Mouse (Mus musculus): Measurements from ENCODE around the gene Kdsr. TPM values are rescaled to one million over a fixed set of nuclear protein-coding genes. Genes with fewer than 3 reads are reported as not detected.
A peak's percentile ranks its signal among the peaks of the same experiment; 100 is the strongest.

The Kdsr gene
- polyA plus RNA-seq, 1 experiment from 2014 or later, result 13.4 TPM

DNA sequence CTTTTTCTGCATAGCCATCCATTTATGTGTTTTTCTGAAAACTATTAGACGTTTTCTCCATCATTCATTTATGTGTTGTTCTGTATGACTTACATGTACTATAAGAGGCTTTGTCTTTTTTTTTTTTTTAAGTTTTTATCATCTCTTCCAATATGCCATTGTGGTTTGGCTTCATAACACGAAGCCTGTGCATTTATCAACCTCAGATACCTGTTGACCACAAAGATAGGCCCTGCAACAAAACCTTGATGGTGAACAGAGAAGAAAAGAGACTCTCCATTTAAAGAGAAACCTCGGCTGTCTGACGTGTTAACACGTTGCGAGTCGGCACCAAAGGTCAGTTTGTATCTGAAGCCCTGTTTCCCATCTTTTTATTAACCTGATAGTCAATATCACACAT is 49.3 kb downstream of the Kdsr start:
- peaks cover 30% of the 10 kb centered on the region for H3K4me1 ChIP-seq (ENCODE audit: control insufficient read depth, insufficient read depth, low read length)
- DNase-seq (ENCODE audit: low spot score) (no peak), ATAC-seq (ENCODE audit: low read depth) (no peak)
- WGBS, result 78% methylated on average over 7 of the region's 7 CpGs
- peak overlapping the region; percentile 40 for H3K4me2 ChIP-seq (ENCODE audit: low read depth, low read length)
- H3K27me3 ChIP-seq (replicated peaks; ENCODE audit: control insufficient read depth, insufficient read depth, low read length), result peaks cover 3% of the 10 kb centered on the region; the same call in 1 of the 2 replicates
- H3K36me3 ChIP-seq (ENCODE audit: control insufficient read depth, insufficient read depth, low read length), result no peaks in the 10 kb centered on the region
- no peak overlapping the region for H3K4me3 ChIP-seq (ENCODE audit: low read depth, low read length)
- no peak overlapping the region for H3K27ac ChIP-seq (replicated peaks; ENCODE audit: low read depth, low read length)
- H3K9me3 ChIP-seq (ENCODE audit: control insufficient read depth, low read length), result no peaks in the 10 kb centered on the region
- no peak overlapping the region for H3K9ac ChIP-seq (ENCODE audit: low read depth, low read length)

DNA sequence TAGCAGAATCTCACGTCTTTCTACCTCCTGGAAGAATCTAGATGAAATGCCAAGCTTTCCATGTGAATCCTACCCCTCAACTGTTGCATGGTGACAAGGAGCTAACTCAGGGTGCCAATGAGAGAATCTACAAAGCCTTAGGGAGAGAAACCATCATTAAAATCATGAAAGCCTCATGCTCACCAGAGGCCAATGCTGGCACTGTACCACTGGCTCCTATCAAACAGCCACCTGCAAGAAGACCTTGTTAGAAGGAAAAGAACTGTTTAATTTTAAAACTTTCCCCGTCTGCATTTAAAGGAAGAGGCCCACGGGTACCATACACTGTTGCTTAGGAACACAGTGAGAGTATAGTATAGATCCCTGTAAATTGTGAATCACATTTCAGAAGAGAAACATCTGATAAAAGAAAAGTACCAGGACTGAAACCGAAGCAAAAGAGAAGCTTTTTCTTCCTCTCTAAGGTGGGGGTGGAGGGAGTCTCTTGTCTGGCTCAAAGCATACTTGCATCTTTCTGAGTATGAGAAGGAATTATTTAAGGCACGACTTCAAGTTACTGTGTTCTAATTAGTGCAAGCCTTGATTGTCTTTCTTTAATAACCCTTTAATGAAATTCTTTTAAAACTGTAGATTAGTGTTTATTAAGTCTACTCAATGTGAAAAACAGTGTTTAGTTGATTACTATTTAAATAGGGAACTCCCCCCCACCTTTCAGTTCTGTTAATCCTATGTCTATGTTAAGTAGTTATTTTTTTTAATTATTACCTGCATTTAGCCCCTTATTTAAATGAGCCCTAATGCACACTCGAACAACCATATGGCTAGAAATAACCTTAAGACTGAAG is 52.3 kb downstream of the Kdsr start:
- Histone ChIP-seq H3K27ac (replicated peaks; ENCODE audit: low read depth, low read length) (no peak overlapping the region), H3K27me3 (replicated peaks; ENCODE audit: control insufficient read depth, insufficient read depth, low read length) (no peaks in the 10 kb centered on the region), H3K4me1 (ENCODE audit: control insufficient read depth, insufficient read depth, low read length) (peaks cover 23% of the 10 kb centered on the region), H3K36me3 (ENCODE audit: control insufficient read depth, insufficient read depth, low read length) (no peaks in the 10 kb centered on the region), H3K4me3 (ENCODE audit: low read depth, low read length) (no peak overlapping the region), H3K9ac (ENCODE audit: low read depth, low read length) (no peak overlapping the region), H3K9me3 (ENCODE audit: control insufficient read depth, low read length) (no peaks in the 10 kb centered on the region), H3K4me2 (ENCODE audit: low read depth, low read length) (no peak overlapping the region)
- WGBS, result 78% methylated on average over 6 of the region's 6 CpGs
- ATAC-seq (ENCODE audit: low read depth) (no peak), DNase-seq (ENCODE audit: low spot score) (no peak)

DNA sequence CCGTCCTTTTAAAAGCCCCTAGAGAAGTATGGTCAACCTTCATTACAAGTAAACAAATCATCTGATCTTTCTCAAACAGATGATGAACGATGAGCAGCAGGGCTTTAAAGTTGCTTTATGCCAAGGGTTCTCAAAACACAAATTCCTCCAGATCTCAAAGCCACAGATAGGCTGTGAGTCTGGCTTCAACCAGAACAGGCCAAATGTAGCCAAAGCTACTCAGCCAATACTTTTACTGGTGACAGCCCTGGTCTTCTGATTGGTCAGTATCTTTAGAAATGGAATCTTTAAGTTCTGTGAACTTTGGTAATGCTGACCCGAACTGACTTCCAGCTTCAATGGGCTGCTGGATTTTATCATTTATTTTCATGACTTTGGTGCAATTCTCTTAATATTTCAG is 56.3 kb downstream of the Kdsr start:
- Histone ChIP-seq H3K9ac (ENCODE audit: low read depth, low read length) (no peak overlapping the region), H3K27ac (replicated peaks; ENCODE audit: low read depth, low read length) (no peak overlapping the region)

DNA sequence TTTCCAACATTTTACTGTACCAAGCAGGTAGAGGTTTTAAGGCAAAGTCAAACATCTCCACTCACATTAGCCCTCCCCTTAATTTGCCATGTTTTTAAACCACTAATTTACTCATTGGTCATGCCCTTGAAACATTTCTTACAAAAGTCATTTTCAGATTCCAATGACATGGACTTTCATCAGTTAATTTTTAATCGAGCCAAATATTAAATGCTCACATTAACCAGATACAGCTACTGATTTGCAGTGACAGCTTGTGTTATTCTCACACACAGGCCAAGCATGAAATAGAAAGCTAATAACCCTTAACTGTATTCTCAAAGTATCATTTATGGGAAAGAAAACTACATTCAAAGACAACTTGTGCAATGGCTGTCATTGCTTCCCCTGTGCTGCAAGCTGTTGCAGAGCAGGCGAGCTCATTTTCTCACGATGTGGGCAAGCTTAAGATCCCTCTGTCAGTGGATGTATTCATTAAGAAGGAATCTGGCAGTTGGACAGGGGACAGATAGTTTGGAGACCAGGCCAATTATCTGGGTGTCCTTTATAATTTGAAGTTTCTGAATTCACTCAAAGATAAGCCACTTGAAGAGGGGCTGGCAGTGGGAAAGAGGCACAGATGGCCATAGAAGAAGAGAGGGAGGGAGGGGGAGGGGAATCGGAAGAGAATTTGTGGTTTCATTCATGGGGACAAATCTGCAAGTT is 56.9 kb downstream of the Kdsr start:
- H3K4me1 ChIP-seq (ENCODE audit: control insufficient read depth, insufficient read depth, low read length), result no peaks in the 10 kb centered on the region
- no peak overlapping the region for H3K4me2 ChIP-seq (ENCODE audit: low read depth, low read length)
- no peaks in the 10 kb centered on the region for H3K9me3 ChIP-seq (ENCODE audit: control insufficient read depth, low read length)
- no peak overlapping the region for H3K9ac ChIP-seq (ENCODE audit: low read depth, low read length)
- H3K27me3 ChIP-seq (replicated peaks; ENCODE audit: control insufficient read depth, insufficient read depth, low read length), result no peaks in the 10 kb centered on the region
- no peak overlapping the region for H3K27ac ChIP-seq (replicated peaks; ENCODE audit: low read depth, low read length)
- no peaks in the 10 kb centered on the region for H3K36me3 ChIP-seq (ENCODE audit: control insufficient read depth, insufficient read depth, low read length)
- 64% methylated on average over 4 of the region's 4 CpGs for WGBS
- ATAC-seq (ENCODE audit: low read depth) (no peak), DNase-seq (ENCODE audit: low spot score) (peak; percentile 55)
- no peak overlapping the region for H3K4me3 ChIP-seq (ENCODE audit: low read depth, low read length)

More for the DNA sequence above, 56.3 kb downstream of the Kdsr start:
- Histone ChIP-seq H3K4me3 (ENCODE audit: low read depth, low read length) (no peak overlapping the region), H3K27me3 (replicated peaks; ENCODE audit: control insufficient read depth, insufficient read depth, low read length) (no peaks in the 10 kb centered on the region), H3K4me1 (ENCODE audit: control insufficient read depth, insufficient read depth, low read length) (peaks cover 2% of the 10 kb centered on the region; the same call in 1 of the 2 replicates), H3K4me2 (ENCODE audit: low read depth, low read length) (no peak overlapping the region), H3K36me3 (ENCODE audit: control insufficient read depth, insufficient read depth, low read length) (no peaks in the 10 kb centered on the region), H3K9me3 (ENCODE audit: control insufficient read depth, low read length) (no peaks in the 10 kb centered on the region)
- WGBS, result 58% methylated on average over 3 of the region's 3 CpGs
- DNase-seq (ENCODE audit: low spot score) (no peak), ATAC-seq (ENCODE audit: low read depth) (no peak)

DNA sequence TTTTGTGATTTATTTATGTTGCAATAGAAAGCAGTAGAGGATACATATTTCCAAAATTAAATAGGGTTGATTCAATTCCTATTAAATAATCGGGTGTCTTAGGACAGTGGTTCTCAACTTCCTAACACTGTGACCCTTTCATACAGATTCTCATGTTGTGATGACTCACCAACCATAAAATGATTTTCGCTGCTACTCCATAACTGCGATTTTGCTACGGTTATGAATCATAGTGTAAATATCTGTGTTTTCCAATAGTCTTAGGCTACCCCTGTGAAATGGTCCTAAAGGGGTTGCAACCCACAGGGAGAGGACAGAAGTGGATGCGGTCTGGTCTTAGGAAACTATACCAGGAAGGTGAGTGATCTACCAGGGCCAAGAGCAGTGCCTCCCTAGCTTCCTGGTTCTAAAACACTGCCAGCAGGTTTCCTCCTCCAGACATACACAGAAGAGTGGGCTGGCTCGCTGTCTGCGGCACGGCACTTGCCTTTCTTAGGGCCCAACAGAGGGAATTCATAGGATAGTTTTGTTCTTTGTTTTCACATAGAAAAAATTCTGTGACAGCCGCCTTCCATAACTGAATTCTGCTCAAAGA is 58.9 kb downstream of the Kdsr start:
- WGBS, result 86% methylated on average over 9 of the region's 9 CpGs
- no peak overlapping the region for H3K4me3 ChIP-seq (ENCODE audit: low read depth, low read length)

DNA sequence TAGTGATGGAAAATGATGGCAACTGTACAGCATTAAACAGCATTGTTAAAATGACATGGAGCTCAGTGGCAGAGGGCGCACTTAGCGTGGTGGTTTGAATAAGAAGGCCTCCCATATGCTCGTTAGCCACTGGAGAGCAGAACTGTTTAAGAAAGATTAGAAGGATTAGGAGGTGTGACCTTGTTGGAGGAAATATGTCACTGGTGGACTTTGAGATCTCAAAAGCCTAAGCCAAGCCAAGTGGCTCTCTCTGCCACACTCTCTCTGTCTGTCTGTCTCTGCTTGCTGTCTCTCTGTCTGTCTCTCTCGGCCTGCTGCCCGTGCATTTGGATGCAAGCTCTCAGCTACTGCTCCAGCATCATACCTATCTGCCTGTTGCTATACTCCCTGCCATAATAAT is 63.1 kb downstream of the Kdsr start:
- DNase-seq (ENCODE audit: low spot score), result no peak
- Histone ChIP-seq H3K4me1 (ENCODE audit: control insufficient read depth, insufficient read depth, low read length) (no peaks in the 10 kb centered on the region), H3K27me3 (replicated peaks; ENCODE audit: control insufficient read depth, insufficient read depth, low read length) (no peaks in the 10 kb centered on the region), H3K36me3 (ENCODE audit: control insufficient read depth, insufficient read depth, low read length) (no peaks in the 10 kb centered on the region), H3K4me3 (ENCODE audit: low read depth, low read length) (no peak overlapping the region), H3K27ac (replicated peaks; ENCODE audit: low read depth, low read length) (no peak overlapping the region), H3K9me3 (ENCODE audit: control insufficient read depth, low read length) (no peaks in the 10 kb centered on the region), H3K4me2 (ENCODE audit: low read depth, low read length) (no peak overlapping the region), H3K9ac (ENCODE audit: low read depth, low read length) (no peak overlapping the region)
- no peak for ATAC-seq (ENCODE audit: low read depth)
- WGBS, result 89% methylated on average over 5 of the region's 5 CpGs

More for the DNA sequence above, 58.9 kb downstream of the Kdsr start:
- no peak for ATAC-seq (ENCODE audit: low read depth)
- H3K36me3 ChIP-seq (ENCODE audit: control insufficient read depth, insufficient read depth, low read length), result no peaks in the 10 kb centered on the region
- no peaks in the 10 kb centered on the region for H3K27me3 ChIP-seq (replicated peaks; ENCODE audit: control insufficient read depth, insufficient read depth, low read length)
- no peak overlapping the region for H3K9ac ChIP-seq (ENCODE audit: low read depth, low read length)
- H3K4me1 ChIP-seq (ENCODE audit: control insufficient read depth, insufficient read depth, low read length), result no peaks in the 10 kb centered on the region
- no peak for DNase-seq (ENCODE audit: low spot score)
- no peaks in the 10 kb centered on the region for H3K9me3 ChIP-seq (ENCODE audit: control insufficient read depth, low read length)
- H3K4me2 ChIP-seq (ENCODE audit: low read depth, low read length), result no peak overlapping the region
- no peak overlapping the region for H3K27ac ChIP-seq (replicated peaks; ENCODE audit: low read depth, low read length)

DNA sequence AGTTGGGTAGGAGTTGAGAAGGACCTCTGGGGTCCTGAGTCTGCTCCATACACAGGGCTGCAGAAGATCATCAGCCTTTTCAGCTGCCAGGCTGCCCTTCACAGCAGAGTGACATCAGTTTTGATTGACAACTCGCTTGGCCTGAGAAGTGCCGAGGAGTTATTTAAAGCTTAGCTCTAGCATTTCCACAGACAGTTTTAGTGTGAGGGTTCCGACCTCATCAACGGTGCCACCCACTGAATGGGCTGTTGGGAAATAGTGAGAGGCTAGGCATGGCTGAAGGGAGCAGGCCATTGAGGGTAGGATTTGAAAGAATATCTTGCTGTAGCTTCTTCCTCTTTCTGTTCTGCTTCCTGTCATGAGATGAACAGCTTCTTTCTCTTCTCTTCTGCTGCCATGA is 63.9 kb downstream of the Kdsr start:
- no peaks in the 10 kb centered on the region for H3K4me1 ChIP-seq (ENCODE audit: control insufficient read depth, insufficient read depth, low read length)

DNA sequence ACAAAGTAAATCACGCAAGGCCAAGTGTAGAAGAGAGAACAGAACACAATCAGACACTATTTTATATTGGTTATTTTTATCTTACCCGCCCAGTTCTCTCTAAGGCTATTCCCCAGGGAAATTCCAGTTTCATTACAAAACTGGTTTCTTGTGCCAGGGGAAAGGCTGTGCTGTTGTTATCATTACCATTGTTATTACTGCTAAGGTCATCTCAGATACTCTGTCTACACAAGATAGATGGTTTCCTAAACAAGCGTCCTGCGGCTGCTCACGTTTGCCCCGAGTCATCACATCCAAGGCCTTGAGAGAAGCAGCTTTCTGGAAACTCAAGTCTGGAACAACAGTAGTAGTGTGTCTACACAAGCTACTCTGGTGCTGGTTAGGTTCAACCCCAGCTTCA is 65.2 kb downstream of the Kdsr start:
- Histone ChIP-seq H3K4me2 (ENCODE audit: low read depth, low read length) (no peak overlapping the region), H3K9ac (ENCODE audit: low read depth, low read length) (no peak overlapping the region), H3K4me1 (ENCODE audit: control insufficient read depth, insufficient read depth, low read length) (no peaks in the 10 kb centered on the region), H3K27ac (replicated peaks; ENCODE audit: low read depth, low read length) (no peak overlapping the region), H3K9me3 (ENCODE audit: control insufficient read depth, low read length) (no peaks in the 10 kb centered on the region), H3K27me3 (replicated peaks; ENCODE audit: control insufficient read depth, insufficient read depth, low read length) (no peaks in the 10 kb centered on the region), H3K36me3 (ENCODE audit: control insufficient read depth, insufficient read depth, low read length) (no peaks in the 10 kb centered on the region), H3K4me3 (ENCODE audit: low read depth, low read length) (no peak overlapping the region)
- 85% methylated on average over 6 of the region's 6 CpGs for WGBS
- DNase-seq (ENCODE audit: low spot score) (no peak), ATAC-seq (ENCODE audit: low read depth) (no peak)

More for the DNA sequence above, 63.9 kb downstream of the Kdsr start:
- H3K27me3 ChIP-seq (replicated peaks; ENCODE audit: control insufficient read depth, insufficient read depth, low read length), result no peaks in the 10 kb centered on the region
- no peak overlapping the region for H3K27ac ChIP-seq (replicated peaks; ENCODE audit: low read depth, low read length)
- no peak overlapping the region for H3K9ac ChIP-seq (ENCODE audit: low read depth, low read length)
- no peak for ATAC-seq (ENCODE audit: low read depth)
- H3K36me3 ChIP-seq (ENCODE audit: control insufficient read depth, insufficient read depth, low read length), result no peaks in the 10 kb centered on the region
- no peak overlapping the region for H3K4me2 ChIP-seq (ENCODE audit: low read depth, low read length)
- DNase-seq (ENCODE audit: low spot score), result no peak
- no peaks in the 10 kb centered on the region for H3K9me3 ChIP-seq (ENCODE audit: control insufficient read depth, low read length)
- no peak overlapping the region for H3K4me3 ChIP-seq (ENCODE audit: low read depth, low read length)
- WGBS, result 86% methylated on average over 4 of the region's 4 CpGs

Measured in embryonic facial prominence, embryonic 14.5 days (tissue).